Mouse (Mus musculus): Measurements from ENCODE around the gene H2afy2. TPM values are rescaled to one million over a fixed set of nuclear protein-coding genes. Genes with fewer than 3 reads are reported as not detected.

The H2afy2 gene
- total RNA-seq, 2 experiments from 2014 or later, result 2.0 to 2.2 TPM

DNA sequence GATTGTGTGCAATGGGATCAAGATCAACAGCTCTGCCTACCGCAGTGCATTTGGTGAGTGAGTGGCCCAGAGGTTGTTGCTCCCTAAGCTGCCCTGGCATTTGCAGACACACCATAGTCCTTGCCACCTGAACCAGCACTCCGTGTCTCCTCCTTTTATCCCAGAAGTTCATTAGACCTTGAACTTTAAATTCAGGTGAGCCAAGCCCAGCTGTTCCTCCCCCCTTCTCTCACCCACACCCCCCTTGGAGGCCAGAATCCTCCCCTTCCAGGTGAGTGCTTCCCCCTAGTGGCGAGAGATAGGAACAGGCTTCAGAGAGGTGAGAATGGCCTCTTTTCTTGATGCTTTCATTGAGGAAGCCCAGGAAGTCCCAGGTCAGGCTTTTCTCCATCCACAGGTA is 49.6 kb downstream of the H2afy2 start:
- peak; percentile 85 for ATAC-seq (replicated peaks; ENCODE audit: poor library complexity)

GRCm38 (mm10) chr10:61730171-61730570 is 53.8 kb downstream of the H2afy2 start:
- ATAC-seq (replicated peaks; ENCODE audit: poor library complexity), result no peak

- ATAC-seq (replicated peaks; ENCODE audit: poor library complexity), result no peak
Observed at GRCm38 (mm10) chr10:61729181-61729580, 54.8 kb downstream of the H2afy2 start.

DNA sequence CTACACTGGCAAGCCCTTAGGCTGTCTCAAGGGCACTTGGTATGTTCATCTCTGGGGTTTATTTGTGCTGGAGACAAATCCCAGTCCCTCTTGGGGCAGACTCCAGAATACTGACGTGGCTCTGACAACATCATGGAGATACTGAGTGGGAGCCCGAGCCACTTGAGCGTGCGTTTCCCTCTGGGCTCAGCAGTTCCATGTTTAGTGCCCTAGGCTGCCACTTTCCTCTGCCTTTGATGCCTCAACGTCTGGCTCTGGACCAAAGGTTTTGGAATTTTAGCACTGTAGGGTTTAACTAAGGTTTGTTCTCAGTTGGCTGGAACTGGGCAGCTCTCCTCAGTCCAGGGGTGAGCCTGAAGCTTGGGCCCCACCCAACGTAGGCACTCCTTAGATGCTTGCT is 60.7 kb downstream of the H2afy2 start:
- ATAC-seq (replicated peaks; ENCODE audit: poor library complexity), result no peak

GRCm38 (mm10) chr10:61722215-61722614 is 61.7 kb downstream of the H2afy2 start:
- no peak for ATAC-seq (replicated peaks; ENCODE audit: poor library complexity)

DNA sequence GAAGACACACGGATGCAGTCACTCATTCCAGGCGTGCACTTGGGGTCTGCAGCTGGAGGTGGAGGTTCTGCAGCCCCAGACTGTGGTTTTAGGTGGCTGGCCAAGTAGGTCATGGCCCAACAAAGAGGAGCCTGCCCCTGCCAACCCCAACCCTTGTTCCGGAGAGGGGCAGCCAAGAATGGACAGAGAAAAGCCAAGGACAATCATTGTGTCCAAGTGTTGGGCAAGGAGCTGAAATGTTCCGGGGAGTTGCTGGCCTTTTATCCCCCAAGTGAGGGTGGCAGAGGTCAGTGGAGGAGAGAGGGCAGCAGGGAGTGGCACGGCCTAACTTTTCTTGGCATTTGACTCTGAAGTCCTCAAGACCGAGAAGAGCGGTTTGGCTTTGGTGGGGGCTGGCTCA is 63.6 kb downstream of the H2afy2 start:
- no peak for ATAC-seq (replicated peaks; ENCODE audit: poor library complexity)

DNA sequence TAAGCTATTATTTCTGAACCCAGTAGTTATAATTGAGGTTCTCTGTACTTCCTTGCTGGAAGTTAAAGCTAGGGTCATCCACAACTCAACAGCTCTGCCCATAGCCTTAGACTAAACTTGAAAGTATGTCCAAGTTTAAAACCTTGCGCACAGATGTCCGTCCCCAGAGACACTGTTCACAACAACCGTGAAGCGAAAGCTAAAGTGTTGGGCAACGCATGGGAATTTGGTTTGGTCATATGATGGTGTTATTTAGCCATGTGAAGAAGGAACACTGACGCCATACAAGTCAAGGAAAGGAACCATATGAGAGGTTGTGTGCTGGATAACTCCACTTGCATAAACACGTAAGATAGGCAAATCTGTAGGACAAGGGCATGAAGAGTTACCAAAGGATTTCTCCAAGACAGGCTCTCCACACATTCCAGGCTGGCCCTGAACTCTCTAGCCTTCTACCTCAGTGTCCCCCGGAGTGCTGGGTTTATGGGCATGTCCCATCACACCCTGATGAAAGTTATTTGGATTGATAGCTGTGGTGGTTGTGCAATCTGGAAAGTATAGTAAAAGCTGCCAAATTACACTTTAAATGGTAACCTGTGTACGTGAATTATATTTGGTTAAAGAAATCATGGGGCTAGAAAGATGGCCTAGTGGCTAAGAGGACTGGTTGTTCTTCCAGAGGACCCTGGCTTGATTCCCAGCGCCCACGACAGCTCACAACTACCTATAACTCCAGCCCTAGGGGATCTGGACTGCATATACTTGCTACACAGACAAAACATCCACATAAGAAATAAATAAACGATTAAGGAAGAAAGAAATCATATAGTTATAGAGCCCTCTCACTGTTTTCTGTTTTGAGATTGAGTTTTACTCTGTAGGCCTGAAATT is 66.3 kb downstream of the H2afy2 start:
- ATAC-seq (replicated peaks; ENCODE audit: poor library complexity), result no peak

GRCm38 (mm10) chr10:61715996-61716864 is 67.7 kb downstream of the H2afy2 start:
- peak; percentile 53 for ATAC-seq (replicated peaks; ENCODE audit: poor library complexity)

DNA sequence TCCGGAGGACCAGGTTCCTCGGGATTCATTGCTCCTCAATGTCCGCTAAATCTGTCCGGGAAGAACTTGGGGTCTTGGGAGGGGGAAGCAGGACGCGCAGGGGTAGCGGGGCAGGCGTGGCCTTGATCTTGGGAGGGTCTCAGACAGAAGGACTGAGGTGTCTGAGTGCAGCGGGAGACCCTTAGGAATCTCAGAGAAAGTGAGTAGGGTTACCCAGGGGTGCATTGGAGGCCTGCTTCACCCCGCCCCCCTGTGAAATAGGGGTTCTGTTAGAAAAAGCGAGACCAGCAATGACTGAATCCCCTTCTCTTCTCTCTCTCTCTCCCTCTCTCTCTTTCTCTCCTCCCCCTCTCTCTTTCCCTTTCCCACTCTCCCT is 68.5 kb downstream of the H2afy2 start:
- ATAC-seq (replicated peaks; ENCODE audit: poor library complexity), result no peak

GRCm38 (mm10) chr10:61714771-61715461 is 69.0 kb downstream of the H2afy2 start, which contains the start of gene Aifm2:
Aifm2 (plus strand) TSS chr10:61715263.
- ATAC-seq (replicated peaks; ENCODE audit: poor library complexity), result peak; percentile 77

DNA sequence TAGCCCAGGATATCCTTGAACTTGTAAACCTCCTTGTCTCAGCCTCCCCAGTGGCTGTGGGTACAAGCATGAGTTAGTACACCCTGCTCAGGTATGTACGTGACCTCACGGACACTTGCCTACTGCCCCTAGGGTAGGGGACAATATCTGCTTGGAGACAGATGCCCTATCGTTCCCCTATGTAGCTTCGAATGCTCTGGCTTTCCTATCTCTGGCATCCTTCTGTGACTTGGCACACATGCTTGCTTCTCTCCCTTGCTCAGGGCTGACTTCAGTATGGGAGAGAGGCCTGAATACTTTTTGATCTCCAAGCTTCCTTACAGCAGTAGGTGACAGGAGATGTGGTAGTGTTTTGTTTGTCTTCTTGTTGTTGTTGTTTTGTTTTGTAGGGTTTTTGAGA is 69.8 kb downstream of the H2afy2 start:
- peak; percentile 59 for ATAC-seq (replicated peaks; ENCODE audit: poor library complexity)

DNA sequence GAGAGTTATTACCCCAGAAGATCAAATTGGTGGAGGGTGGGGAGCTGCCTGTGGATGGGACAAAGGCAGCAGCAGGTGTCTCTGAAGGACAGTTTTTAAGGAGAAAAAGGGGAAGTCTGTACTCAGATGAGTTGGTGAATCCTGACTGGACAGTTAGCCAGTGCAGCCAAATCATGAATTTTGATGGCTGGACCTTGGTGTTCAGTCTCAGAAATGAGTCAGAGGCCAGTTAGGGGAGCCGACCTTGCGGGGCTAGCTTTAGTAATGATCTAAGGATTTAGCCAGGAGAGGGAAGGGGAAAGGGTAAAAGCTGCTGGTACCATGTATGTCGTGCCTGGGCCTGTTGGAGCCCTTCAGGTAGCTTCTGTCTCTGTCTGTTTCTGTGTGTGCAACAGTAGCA is 70.3 kb downstream of the H2afy2 start:
- no peak for ATAC-seq (replicated peaks; ENCODE audit: poor library complexity)

- ATAC-seq (replicated peaks; ENCODE audit: poor library complexity), result no peak
Observed at GRCm38 (mm10) chr10:61706412-61707375, 77.3 kb downstream of the H2afy2 start.

DNA sequence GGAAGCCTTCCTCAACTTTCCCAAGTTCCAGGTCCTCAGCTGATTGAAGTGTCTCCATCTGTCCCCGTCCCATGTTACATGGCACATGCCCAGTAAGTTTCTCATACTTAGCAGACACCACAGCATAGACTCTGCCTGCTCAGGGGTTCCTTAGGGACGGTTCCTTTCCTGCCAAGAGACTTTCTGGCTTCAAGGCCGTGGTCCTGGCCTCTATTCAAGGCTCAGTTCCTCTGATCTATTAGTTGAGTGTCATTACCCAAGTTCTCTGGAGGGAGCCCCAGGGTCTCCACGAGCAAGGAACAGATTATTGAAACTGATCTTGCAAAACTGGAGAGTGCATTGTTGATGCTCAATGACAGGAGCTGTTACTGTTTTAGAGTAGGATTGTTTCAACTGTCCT is 79.3 kb downstream of the H2afy2 start:
- no peak for ATAC-seq (replicated peaks; ENCODE audit: poor library complexity)

DNA sequence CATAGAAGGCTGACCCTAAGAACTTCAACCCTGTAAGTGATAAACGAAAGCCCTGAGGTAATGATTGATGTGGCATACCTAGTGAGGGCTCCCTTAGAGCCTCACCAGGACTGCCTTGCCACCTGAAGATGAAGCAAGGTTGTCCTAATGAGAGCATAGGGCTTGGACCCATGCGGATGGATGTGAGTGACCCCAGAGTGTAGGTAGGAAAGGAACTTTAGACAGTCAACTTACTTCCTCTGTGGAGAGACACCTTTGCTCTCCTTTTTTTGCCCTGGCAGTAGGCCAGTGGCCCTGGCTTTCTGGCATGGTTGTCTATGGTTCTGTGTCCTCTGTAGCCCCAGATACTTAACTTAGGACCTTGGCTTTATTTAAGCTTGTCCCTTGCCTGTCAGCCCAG is 86.9 kb downstream of the H2afy2 start:
- ATAC-seq (replicated peaks; ENCODE audit: poor library complexity), result no peak

- ATAC-seq (replicated peaks; ENCODE audit: poor library complexity), result no peak
Observed at GRCm38 (mm10) chr10:61696560-61696823, 87.5 kb downstream of the H2afy2 start.

DNA sequence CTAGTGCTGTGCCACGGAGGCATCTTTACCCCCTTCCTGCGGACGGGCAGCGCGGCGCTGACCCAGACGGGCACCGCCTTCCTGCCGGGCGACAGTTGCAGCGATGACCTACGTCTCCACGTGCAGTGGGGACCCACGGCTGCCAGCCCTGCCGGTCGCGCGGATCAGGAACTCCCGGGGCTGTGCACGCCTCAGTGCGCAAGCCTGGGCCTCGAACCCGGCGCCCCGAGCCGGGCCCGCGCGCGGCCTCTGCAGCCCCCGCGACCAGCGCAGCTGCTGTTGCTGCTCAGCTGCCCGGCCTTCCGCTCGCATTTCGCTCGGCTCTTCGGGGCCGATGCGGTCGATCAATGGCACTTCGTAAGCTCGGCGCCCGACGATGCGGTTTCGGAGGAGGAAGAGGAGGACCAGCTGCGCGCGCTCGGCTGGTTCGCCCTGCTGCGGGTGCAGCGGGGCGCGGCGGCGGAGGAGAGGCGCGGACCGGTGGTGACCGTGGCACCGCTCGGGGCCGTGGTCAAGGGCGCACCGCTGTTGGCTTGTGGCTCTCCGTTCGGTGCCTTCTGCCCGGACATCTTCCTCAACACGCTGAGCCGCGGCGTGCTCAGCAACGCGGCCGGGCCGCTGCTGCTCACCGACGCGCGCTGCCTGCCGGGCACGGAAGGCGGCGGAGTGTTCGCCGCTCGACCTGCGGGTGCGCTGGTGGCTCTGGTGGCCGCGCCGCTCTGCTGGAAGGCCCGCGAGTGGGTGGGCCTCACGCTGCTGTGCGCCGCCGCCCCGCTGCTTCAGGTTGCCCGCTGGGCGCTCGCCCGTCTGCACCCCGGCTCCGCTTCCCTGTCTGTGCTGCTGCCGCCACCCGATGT is 88.0 kb downstream of the H2afy2 start:
- peak; percentile 13; the same call in 1 of the 2 replicates for ATAC-seq (replicated peaks; ENCODE audit: poor library complexity)

- peak; percentile 97 for ATAC-seq (replicated peaks; ENCODE audit: poor library complexity)
Observed at GRCm38 (mm10) chr10:61694870-61695670, 88.9 kb downstream of the H2afy2 start, which contains the start of gene Tysnd1. Tysnd1 (plus strand) TSS chr10:61695514.
